Mouse (Mus musculus) lung, embryonic 15.5 days (tissue): ENCODE measurements at regions not wholly inside any gene's neighbourhood (a gene's known extent, or its start where the extent isn't known, plus 50 kb on each side); places are given as distances from the start of the nearest gene placed in this dataset.
A peak's percentile ranks its signal among the peaks of the same experiment; 100 is the strongest.

Experiments used
- ATAC-seq: fragments of 200-750 bp; cut with Nextera tagmentation; 2 replicates; pipeline ENCODE4 v1.8.0; 2017; ENCODE audit warnings: moderate number of reproducible peaks, borderline replicate concordance; ENCODE audit not compliant: low FRiP score, low TSS enrichment; ENCODE audit errors: extremely low read depth
- H3K27ac ChIP-seq: fragments of 300-500 bp; sonication (generic); 2 replicates; pipeline ENCODE4 v1.5.1; 2015; ENCODE audit warnings: moderate library complexity, mild to moderate bottlenecking, inconsistent platforms
- H3K27me3 ChIP-seq: fragments of 300-500 bp; sonication (generic); 2 replicates; pipeline ENCODE4 v1.6.1; 2015; ENCODE audit warnings: inconsistent platforms
- H3K36me3 ChIP-seq: fragments of 300-500 bp; sonication (generic); 2 replicates; pipeline ENCODE4 v1.6.1; 2015; ENCODE audit warnings: inconsistent platforms
- H3K4me1 ChIP-seq: fragments of 300-500 bp; sonication (generic); 2 replicates; pipeline ENCODE4 v1.6.1; 2015; ENCODE audit warnings: inconsistent platforms
- H3K4me2 ChIP-seq: fragments of 300-500 bp; sonication (generic); 2 replicates; pipeline ENCODE4 v1.6.1; 2015; ENCODE audit warnings: inconsistent platforms, mild to moderate bottlenecking, moderate library complexity
- H3K4me3 ChIP-seq: fragments of 300-500 bp; sonication (generic); 2 replicates; pipeline ENCODE4 v1.5.1; 2015; ENCODE audit warnings: mild to moderate bottlenecking, inconsistent platforms
- H3K9ac ChIP-seq: fragments of 300-500 bp; sonication (generic); 2 replicates; pipeline ENCODE4 v1.6.1; 2015; ENCODE audit warnings: inconsistent platforms
- H3K9me3 ChIP-seq: fragments of 300-500 bp; sonication (generic); 2 replicates; pipeline ENCODE4 v1.6.1; 2016; ENCODE audit warnings: inconsistent platforms
- WGBS: fragments of 180-500 bp; shearing (Covaris S2); methylation state at CpG from one replicate; pipeline ENCODE4 v1.1.7; 2015; 5-methylcytosine and 5-hydroxymethylcytosine counted together

DNA sequence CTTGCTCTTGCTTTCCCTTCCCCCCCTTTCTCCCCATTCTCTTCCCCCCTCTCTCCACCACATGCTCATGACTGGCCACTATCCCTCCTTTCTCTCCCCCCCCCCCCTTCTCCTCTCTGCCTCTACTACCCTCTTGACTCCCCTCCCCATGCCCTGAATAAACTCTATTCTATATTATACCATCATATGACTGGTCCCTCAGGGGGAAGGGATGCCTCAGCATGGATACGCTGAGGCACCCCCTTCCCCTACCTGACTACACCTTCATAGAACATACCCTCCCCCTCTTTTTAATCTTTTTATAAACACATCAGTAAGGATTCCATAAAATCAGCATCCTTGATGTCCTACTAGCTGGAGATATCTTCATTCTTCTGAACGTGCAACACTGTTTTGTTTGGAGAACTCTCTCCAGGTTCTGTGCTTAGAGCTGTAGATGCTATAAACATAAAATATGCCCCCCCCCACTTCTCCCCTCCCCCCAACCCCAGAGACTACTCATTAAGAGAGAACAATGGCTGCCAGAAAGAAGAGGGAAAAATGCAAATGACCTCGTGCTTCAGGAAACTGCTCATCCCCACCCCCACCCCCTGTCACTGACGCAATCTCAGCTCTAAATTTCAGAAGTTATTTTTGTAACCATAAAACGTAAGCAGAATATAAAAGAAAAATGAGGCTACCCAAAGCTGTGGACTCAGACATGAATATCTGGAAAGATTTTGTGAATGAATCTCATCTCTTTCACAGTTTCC lies 102.3 kb downstream of the Pja2 start:
- Histone ChIP-seq H3K9ac (no peak overlapping the region), H3K9me3 (no peaks in the 10 kb centered on the region), H3K4me2 (no peak overlapping the region), H3K27ac (no peak overlapping the region), H3K4me1 (no peaks in the 10 kb centered on the region), H3K36me3 (no peaks in the 10 kb centered on the region), H3K27me3 (no peaks in the 10 kb centered on the region), H3K4me3 (no peak overlapping the region)
- 47% methylated on average over 5 of the region's 5 CpGs for WGBS
- ATAC-seq = no peak

DNA sequence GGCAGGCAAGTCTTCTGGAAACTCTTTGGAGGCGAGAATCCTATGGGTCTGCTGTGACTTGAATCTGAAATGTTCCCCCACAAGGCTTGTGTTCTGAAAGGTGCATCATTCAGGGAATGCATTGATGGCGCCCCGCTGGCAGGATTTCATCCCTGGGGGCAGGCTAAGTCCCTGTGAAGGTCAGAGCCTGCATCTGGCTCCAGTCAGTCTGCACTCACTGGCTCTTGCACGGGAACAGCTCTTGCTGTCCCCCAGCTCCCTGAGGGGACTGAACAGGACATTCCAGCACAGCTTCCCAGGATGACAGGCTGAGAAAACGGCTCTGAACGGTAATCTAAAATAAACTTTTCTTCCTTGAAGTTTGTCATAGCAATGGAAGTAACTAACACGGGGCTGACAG lies 117.1 kb downstream of the Pja2 start:
- no peak overlapping the region for H3K27ac ChIP-seq
- ATAC-seq = no peak
- H3K36me3 ChIP-seq = no peaks in the 10 kb centered on the region
- H3K4me3 ChIP-seq = no peak overlapping the region
- H3K9ac ChIP-seq = no peak overlapping the region
- 18% methylated on average over 7 of the region's 7 CpGs for WGBS
- H3K9me3 ChIP-seq = no peaks in the 10 kb centered on the region
- H3K4me2 ChIP-seq = no peak overlapping the region
- H3K4me1 ChIP-seq = peaks cover 6% of the 10 kb centered on the region
- no peaks in the 10 kb centered on the region for H3K27me3 ChIP-seq

- ATAC-seq = no peak
- Histone ChIP-seq H3K9ac (no peak overlapping the region), H3K36me3 (no peaks in the 10 kb centered on the region), H3K4me3 (no peak overlapping the region), H3K27ac (no peak overlapping the region), H3K27me3 (no peaks in the 10 kb centered on the region), H3K9me3 (no peaks in the 10 kb centered on the region), H3K4me2 (no peak overlapping the region), H3K4me1 (peaks cover 6% of the 10 kb centered on the region)
- 67% methylated on average over 4 of the region's 4 CpGs for WGBS
These were observed 118.5 kb downstream of the Pja2 start for GRCm38 (mm10) chr17:64213251-64213650.

DNA sequence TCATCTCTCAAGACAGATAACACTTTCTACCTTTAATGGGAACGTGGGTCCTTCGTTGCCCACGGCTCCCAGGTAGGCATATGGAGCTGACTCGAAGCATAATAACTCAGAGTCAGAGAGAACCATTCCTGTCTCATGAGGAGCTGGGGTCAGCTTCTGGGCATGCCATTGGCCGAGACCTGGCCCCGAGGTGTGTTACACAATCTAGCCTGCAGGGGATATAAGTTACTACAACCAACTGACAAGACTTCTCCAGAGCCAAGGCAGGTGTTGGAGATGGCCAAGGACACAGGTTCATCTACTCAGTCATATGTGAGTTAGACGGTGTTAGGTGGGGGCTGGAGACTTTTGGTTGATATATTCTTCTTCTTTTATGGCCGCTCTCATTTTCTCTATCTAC lies 120.4 kb downstream of the Pja2 start:
- 90% methylated on average over 8 of the region's 8 CpGs for WGBS
- H3K4me3 ChIP-seq = no peak overlapping the region
- no peak overlapping the region for H3K9ac ChIP-seq
- no peak overlapping the region for H3K27ac ChIP-seq
- no peaks in the 10 kb centered on the region for H3K27me3 ChIP-seq
- no peak for ATAC-seq
- H3K4me2 ChIP-seq = no peak overlapping the region
- H3K9me3 ChIP-seq = no peaks in the 10 kb centered on the region
- H3K36me3 ChIP-seq = no peaks in the 10 kb centered on the region
- H3K4me1 ChIP-seq = peaks cover 6% of the 10 kb centered on the region

- ATAC-seq = no peak
- H3K4me2 ChIP-seq = no peak overlapping the region
- H3K27me3 ChIP-seq = no peaks in the 10 kb centered on the region
- no peak overlapping the region for H3K27ac ChIP-seq
- peaks cover 6% of the 10 kb centered on the region for H3K4me1 ChIP-seq
- H3K36me3 ChIP-seq = no peaks in the 10 kb centered on the region
- 42% methylated on average over 5 of the region's 5 CpGs for WGBS
- no peaks in the 10 kb centered on the region for H3K9me3 ChIP-seq
- H3K4me3 ChIP-seq = no peak overlapping the region
- H3K9ac ChIP-seq = no peak overlapping the region
These were observed 121.3 kb downstream of the Pja2 start for GRCm38 (mm10) chr17:64210366-64210765.

GRCm38 (mm10) chr17:64209640-64210039 lies 122.1 kb downstream of the Pja2 start:
- Histone ChIP-seq H3K4me3 (no peak overlapping the region), H3K36me3 (no peaks in the 10 kb centered on the region), H3K27ac (no peak overlapping the region), H3K4me1 (peaks cover 6% of the 10 kb centered on the region), H3K27me3 (no peaks in the 10 kb centered on the region), H3K4me2 (no peak overlapping the region), H3K9me3 (no peaks in the 10 kb centered on the region), H3K9ac (no peak overlapping the region)
- ATAC-seq = no peak
- 79% methylated on average over 10 of the region's 10 CpGs for WGBS

DNA sequence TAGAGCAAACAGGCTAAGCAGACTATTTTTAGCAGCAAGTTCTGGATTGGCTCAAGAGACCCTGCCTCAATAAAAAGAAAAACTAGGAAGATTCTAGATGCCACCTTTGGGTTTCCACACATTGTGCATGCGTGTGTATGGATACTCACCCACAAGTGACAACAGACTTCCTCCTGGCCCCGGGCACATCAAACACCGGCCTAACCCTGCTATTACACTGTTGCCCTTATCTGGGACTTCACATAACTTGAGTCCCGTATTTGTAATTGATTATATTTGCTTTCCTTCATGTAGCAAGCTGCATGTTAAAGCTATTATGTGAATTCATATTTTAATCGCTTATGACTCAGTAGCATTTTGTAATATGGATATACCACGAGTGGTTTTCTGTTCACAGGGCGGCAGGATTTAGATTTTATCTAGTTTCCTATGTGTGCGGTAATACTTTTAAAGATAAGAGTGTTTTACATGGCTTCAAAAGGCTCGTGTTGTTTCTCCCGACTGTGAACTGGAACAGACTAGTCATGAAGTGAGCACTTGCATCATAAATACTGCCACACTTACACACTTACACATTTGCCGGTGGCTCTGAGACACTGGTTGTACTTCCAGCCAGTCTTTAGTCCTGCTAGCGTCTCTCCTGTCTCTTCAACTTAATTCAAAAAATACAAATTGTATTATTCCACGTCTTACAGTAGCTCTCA lies 123.4 kb downstream of the Pja2 start:
- ATAC-seq = no peak
- Histone ChIP-seq H3K4me1 (peaks cover 3% of the 10 kb centered on the region; the same call in 1 of the 2 replicates), H3K27me3 (no peaks in the 10 kb centered on the region), H3K27ac (no peak overlapping the region), H3K9ac (no peak overlapping the region), H3K36me3 (no peaks in the 10 kb centered on the region), H3K4me3 (no peak overlapping the region), H3K4me2 (no peak overlapping the region), H3K9me3 (no peaks in the 10 kb centered on the region)
- 51% methylated on average over 13 of the region's 13 CpGs for WGBS

GRCm38 (mm10) chr17:64206196-64206718 lies 125.5 kb downstream of the Pja2 start:
- Histone ChIP-seq H3K27me3 (no peaks in the 10 kb centered on the region), H3K27ac (no peak overlapping the region), H3K36me3 (no peaks in the 10 kb centered on the region), H3K4me3 (no peak overlapping the region), H3K4me2 (no peak overlapping the region), H3K4me1 (no peaks in the 10 kb centered on the region), H3K9ac (no peak overlapping the region), H3K9me3 (no peaks in the 10 kb centered on the region)
- no peak for ATAC-seq
- WGBS = 65% methylated on average over 14 of the region's 14 CpGs

DNA sequence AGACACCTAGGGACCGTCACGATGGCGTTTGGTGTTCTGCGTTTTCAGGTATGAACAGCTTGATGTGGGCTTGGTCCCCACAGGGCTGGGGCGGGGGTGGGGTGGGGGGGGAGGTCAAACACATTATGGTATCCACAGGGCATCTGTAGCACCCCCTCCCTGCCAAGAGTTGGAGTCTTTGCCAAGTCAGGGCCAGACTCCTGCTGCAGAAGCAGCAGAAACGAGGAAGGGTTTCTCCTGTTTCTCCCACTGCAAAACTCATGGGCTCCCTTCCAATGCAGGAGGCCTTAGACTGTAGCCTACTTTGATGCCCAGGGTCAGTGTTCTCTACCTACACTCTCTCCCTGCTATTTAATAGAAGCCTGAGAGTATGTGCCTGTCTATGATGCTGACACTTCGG lies 128.1 kb downstream of the Pja2 start:
- Histone ChIP-seq H3K4me3 (no peak overlapping the region), H3K27me3 (no peaks in the 10 kb centered on the region), H3K9me3 (no peaks in the 10 kb centered on the region), H3K4me1 (no peaks in the 10 kb centered on the region), H3K27ac (no peak overlapping the region), H3K36me3 (no peaks in the 10 kb centered on the region), H3K9ac (no peak overlapping the region), H3K4me2 (no peak overlapping the region)
- WGBS = 59% methylated on average over 7 of the region's 7 CpGs
- ATAC-seq = no peak

GRCm38 (mm10) chr17:64202248-64202647 lies 129.5 kb downstream of the Pja2 start:
- Histone ChIP-seq H3K4me3 (no peak overlapping the region), H3K4me1 (no peaks in the 10 kb centered on the region)
- no peak for ATAC-seq

GRCm38 (mm10) chr17:64201609-64202008 lies 130.1 kb downstream of the Pja2 start:
- Histone ChIP-seq H3K9me3 (no peaks in the 10 kb centered on the region), H3K36me3 (no peaks in the 10 kb centered on the region), H3K4me1 (no peaks in the 10 kb centered on the region), H3K27ac (no peak overlapping the region), H3K27me3 (no peaks in the 10 kb centered on the region), H3K9ac (no peak overlapping the region), H3K4me2 (no peak overlapping the region), H3K4me3 (no peak overlapping the region)
- WGBS = 92% methylated on average over 5 of the region's 5 CpGs
- ATAC-seq = no peak

More at GRCm38 (mm10) chr17:64202248-64202647, 129.5 kb downstream of the Pja2 start:
- no peaks in the 10 kb centered on the region for H3K36me3 ChIP-seq
- no peak overlapping the region for H3K27ac ChIP-seq
- H3K4me2 ChIP-seq = no peak overlapping the region
- no peaks in the 10 kb centered on the region for H3K27me3 ChIP-seq
- 86% methylated on average over 6 of the region's 6 CpGs for WGBS
- no peaks in the 10 kb centered on the region for H3K9me3 ChIP-seq
- no peak overlapping the region for H3K9ac ChIP-seq

- H3K4me2 ChIP-seq = no peak overlapping the region
- H3K27ac ChIP-seq = no peak overlapping the region
- H3K27me3 ChIP-seq = no peaks in the 10 kb centered on the region
- H3K4me1 ChIP-seq = no peaks in the 10 kb centered on the region
- no peak overlapping the region for H3K9ac ChIP-seq
- peak; percentile 21 for ATAC-seq
- 34% methylated on average over 14 of the region's 14 CpGs for whole genome bisulfite sequencing
- H3K36me3 ChIP-seq = no peaks in the 10 kb centered on the region
- no peak overlapping the region for H3K4me3 ChIP-seq
- H3K9me3 ChIP-seq = no peaks in the 10 kb centered on the region
These were observed 131.4 kb downstream of the Pja2 start for GRCm38 (mm10) chr17:64200092-64200877.
